ENCODE assay signal across 8 mouse cellular contexts in genomic region chr11:62127692-62128091, GRCm38 (mm10).
DNase-seq lines count a peak whose midpoint lies in the region; ATAC-seq and TF ChIP-seq lines count a peak whose summit lies in the region.

No protein-coding gene starts in this region.

- H3K27me3 ChIP-seq in embryonic facial prominence, embryonic 14.5 days (replicated peaks; ENCODE audit: control insufficient read depth, insufficient read depth, low read length), result no peaks in the 10 kb centered on the region
- no peaks in the 10 kb centered on the region for H3K27me3 ChIP-seq in heart, postnatal 0 days (ENCODE audit: control insufficient read depth, insufficient read depth, low read length)

- no peak overlapping the region for H3K9ac ChIP-seq in embryonic facial prominence, embryonic 14.5 days (ENCODE audit: low read depth, low read length)
- no peak overlapping the region for H3K9ac ChIP-seq in heart, postnatal 0 days (replicated peaks; ENCODE audit: low read depth, low read length)

- TF ChIP-seq POLR2A in bone marrow, adult 2 months (IDR thresholded peaks at IDR 0.05; ENCODE audit: borderline replicate concordance, control insufficient read depth, low read depth, low read length), result no peak

- no peak overlapping the region for H3K4me3 ChIP-seq in bone marrow, adult 2 months (replicated peaks; ENCODE audit: control insufficient read depth, low read depth, low read length)
- H3K4me3 ChIP-seq in embryonic facial prominence, embryonic 14.5 days (ENCODE audit: low read depth, low read length), result no peak overlapping the region
- H3K4me3 ChIP-seq in heart, postnatal 0 days (ENCODE audit: low read depth, low read length), result no peak overlapping the region

- 38% methylated on average over 3 of the region's 3 CpGs for WGBS in bone marrow, adult 2 months
- WGBS in embryonic facial prominence, embryonic 14.5 days, result 34% methylated on average over 3 of the region's 3 CpGs
- 37% methylated on average over 3 of the region's 3 CpGs for WGBS in heart, postnatal 0 days

- peak; percentile 55 for DNase-seq in MEL-GATA-1-ER (ENCODE audit: extremely low read depth, low read depth)
- peak; percentile 88 for DNase-seq in embryonic facial prominence, embryonic 14.5 days (ENCODE audit: low spot score)
- DNase-seq in heart, postnatal 0 days (ENCODE audit: low spot score), result peak; percentile 82
- peak; percentile 87 for DNase-seq in layer of hippocampus, adult 9-10 months (ENCODE audit: low spot score)
- DNase-seq in lung, postnatal 14 days, result peak; percentile 91
- DNase-seq in skeletal muscle tissue, adult 2 months (ENCODE audit: low read depth, low spot score), result peak; percentile 68

- H3K27ac ChIP-seq in bone marrow, adult 2 months (ENCODE audit: control insufficient read depth, insufficient read depth, low read depth, low read length, poor library complexity), result no peak overlapping the region
- no peak overlapping the region for H3K27ac ChIP-seq in embryonic facial prominence, embryonic 14.5 days (replicated peaks; ENCODE audit: low read depth, low read length)
- H3K27ac ChIP-seq in heart, postnatal 0 days (ENCODE audit: low read depth), result no peak overlapping the region

- no peaks in the 10 kb centered on the region for H3K9me3 ChIP-seq in embryonic facial prominence, embryonic 14.5 days (ENCODE audit: control insufficient read depth, low read length)
- no peaks in the 10 kb centered on the region for H3K9me3 ChIP-seq in heart, postnatal 0 days (replicated peaks; ENCODE audit: control insufficient read depth, low read length)

- peaks cover 6% of the 10 kb centered on the region; the same call in 1 of the 2 replicates for H3K36me3 ChIP-seq in embryonic facial prominence, embryonic 14.5 days (ENCODE audit: control insufficient read depth, insufficient read depth, low read length)
- no peaks in the 10 kb centered on the region for H3K36me3 ChIP-seq in heart, postnatal 0 days (replicated peaks; ENCODE audit: control insufficient read depth, insufficient read depth, low read length)

- no peaks in the 10 kb centered on the region for H3K4me1 ChIP-seq in bone marrow, adult 2 months (ENCODE audit: control insufficient read depth, insufficient read depth, low read length)
- no peaks in the 10 kb centered on the region for H3K4me1 ChIP-seq in embryonic facial prominence, embryonic 14.5 days (ENCODE audit: control insufficient read depth, insufficient read depth, low read length)
- no peaks in the 10 kb centered on the region for H3K4me1 ChIP-seq in heart, postnatal 0 days (ENCODE audit: control insufficient read depth, insufficient read depth)

- ATAC-seq in embryonic facial prominence, embryonic 14.5 days (ENCODE audit: low read depth), result peak; percentile 80; the same call in 1 of the 2 replicates
- ATAC-seq in heart, postnatal 0 days (ENCODE audit: insufficient read depth, low read depth), result peak; percentile 44
- no peak for ATAC-seq in inflammation-experienced regulatory T-cells, adult 6 months

- TF ChIP-seq EP300 in heart, postnatal 0 days (IDR thresholded peaks at IDR 0.05; ENCODE audit: low read depth), result no peak

- TF ChIP-seq CTCF in bone marrow, adult 2 months (IDR thresholded peaks at IDR 0.05; ENCODE audit: control insufficient read depth, insufficient read depth, low read length), result peak; percentile 88
- TF ChIP-seq CTCF in heart, postnatal 0 days (IDR thresholded peaks at IDR 0.05; ENCODE audit: low read depth), result peak; percentile 95

- no peak overlapping the region for H3K4me2 ChIP-seq in embryonic facial prominence, embryonic 14.5 days (ENCODE audit: low read depth, low read length)
- H3K4me2 ChIP-seq in heart, postnatal 0 days (ENCODE audit: low read depth, low read length), result no peak overlapping the region
